Mouse (Mus musculus) forebrain, embryonic 13.5 days (tissue): ENCODE data around the gene Acsl4. TPM values are rescaled to one million over a fixed set of nuclear protein-coding genes. Genes with fewer than 3 reads are reported as not detected.

Experiments used
- ATAC-seq: fragments of 200-750 bp; cut with Nextera tagmentation; 2 replicates; pipeline ENCODE4 v1.8.0; 2017
- H3K27ac ChIP-seq: fragments of 300-500 bp; sonication (generic); 2 replicates; pipeline ENCODE4 v1.5.1; 2015; ENCODE audit warnings: inconsistent platforms, mild to moderate bottlenecking, moderate library complexity
- H3K27me3 ChIP-seq: fragments of 300-500 bp; sonication (generic); 2 replicates; pipeline ENCODE4 v1.6.1; 2015; ENCODE audit warnings: mild to moderate bottlenecking, inconsistent platforms
- H3K36me3 ChIP-seq: fragments of 300-500 bp; sonication (generic); 2 replicates; pipeline ENCODE4 v1.6.1; 2015; ENCODE audit warnings: mild to moderate bottlenecking, inconsistent platforms; ENCODE audit not compliant: poor library complexity, severe bottlenecking
- H3K4me1 ChIP-seq: fragments of 300-500 bp; sonication (generic); 2 replicates; pipeline ENCODE4 v1.6.1; 2015; ENCODE audit warnings: inconsistent platforms
- H3K4me2 ChIP-seq: fragments of 300-500 bp; sonication (generic); 2 replicates; pipeline ENCODE4 v1.6.1; 2015; ENCODE audit warnings: inconsistent platforms, mild to moderate bottlenecking, moderate library complexity
- H3K4me3 ChIP-seq: fragments of 300-500 bp; sonication (generic); 2 replicates; pipeline ENCODE4 v1.5.1; 2015; ENCODE audit warnings: mild to moderate bottlenecking, inconsistent platforms
- H3K9ac ChIP-seq: fragments of 300-500 bp; sonication (generic); 2 replicates; pipeline ENCODE4 v1.6.1; 2015; ENCODE audit warnings: mild to moderate bottlenecking, inconsistent platforms
- H3K9me3 ChIP-seq: fragments of 300-500 bp; sonication (generic); replicated peaks from 2 replicates; pipeline ENCODE4 v1.6.1; 2016; ENCODE audit warnings: inconsistent platforms
- WGBS: fragments of 180-500 bp; shearing (Covaris S2); methylation state at CpG from one replicate; pipeline ENCODE4 v1.1.7; 2015; 5-methylcytosine and 5-hydroxymethylcytosine counted together
- polyA plus RNA-seq: library from polyadenylated mRNA; unstranded; fragments of >200 nt; fragmentation: Nextera tagmentation; extraction: Ambion mirVana; gene quantifications from 2 replicates; pipeline ENCODE4 v1.2.1, GENCODE M21; 2015

The Acsl4 gene
- polyA plus RNA-seq, 1 experiment from 2014 or later, result 11.7 TPM

GRCm38 (mm10) chrX:142285905-142286304 is 104.4 kb downstream of the Acsl4 start:
- Histone ChIP-seq H3K27ac (no peak overlapping the region), H3K4me1 (no peaks in the 10 kb centered on the region)
- 70% methylated on average over 5 of the region's 5 CpGs for WGBS

GRCm38 (mm10) chrX:142276573-142276972 is 113.8 kb downstream of the Acsl4 start:
- no peak for ATAC-seq
- Histone ChIP-seq H3K9ac (no peak overlapping the region), H3K4me1 (no peaks in the 10 kb centered on the region), H3K9me3 (no peaks in the 10 kb centered on the region), H3K4me2 (no peak overlapping the region), H3K4me3 (no peak overlapping the region), H3K36me3 (no peaks in the 10 kb centered on the region), H3K27ac (no peak overlapping the region), H3K27me3 (no peaks in the 10 kb centered on the region)
- WGBS, result 76% methylated on average over 3 of the region's 3 CpGs

More at GRCm38 (mm10) chrX:142285905-142286304, 104.4 kb downstream of the Acsl4 start:
- Histone ChIP-seq H3K4me2 (no peak overlapping the region), H3K27me3 (peaks cover 2% of the 10 kb centered on the region; the same call in 1 of the 2 replicates), H3K4me3 (no peak overlapping the region), H3K36me3 (no peaks in the 10 kb centered on the region), H3K9me3 (no peaks in the 10 kb centered on the region), H3K9ac (no peak overlapping the region)
- no peak for ATAC-seq

GRCm38 (mm10) chrX:142276031-142276430 is 114.3 kb downstream of the Acsl4 start:
- Histone ChIP-seq H3K4me3 (no peak overlapping the region), H3K4me1 (no peaks in the 10 kb centered on the region), H3K9me3 (no peaks in the 10 kb centered on the region), H3K27me3 (no peaks in the 10 kb centered on the region), H3K36me3 (no peaks in the 10 kb centered on the region), H3K27ac (no peak overlapping the region), H3K9ac (no peak overlapping the region), H3K4me2 (no peak overlapping the region)
- WGBS, result 74% methylated on average over 3 of the region's 3 CpGs
- no peak for ATAC-seq

Other genes with a start within 250 kb of the Acsl4 start
- 0.01 TPM in 1 of 2 replicates, not detected in the other for gene Gucy2f, start 193.6 kb downstream of the Acsl4 start, polyA plus RNA-seq
- 19.3 and 19.4 TPM in 2 replicates for gene Nxt2, start 163.8 kb downstream of the Acsl4 start, polyA plus RNA-seq
- gene Kcne1l, start 84.2 kb downstream of the Acsl4 start, polyA plus RNA-seq, result 18.3 and 20.2 TPM in 2 replicates